Mouse (Mus musculus): Measurements from ENCODE around the gene Ppdpf. TPM values are rescaled to one million over a fixed set of nuclear protein-coding genes. Genes with fewer than 3 reads are reported as not detected.

Ppdpf gene
- total RNA-seq, 4 experiments from 2014 or later: 45.3 to 54.3 (median 52.4) TPM

- DNase-seq (ENCODE audit: low spot score): no peak
Observed at GRCm38 (mm10) chr2:181218881-181219485, 31.9 kb downstream of the Ppdpf start.

GRCm38 (mm10) chr2:181219538-181220216, 32.6 kb downstream of the Ppdpf start, which contains the start of gene Fndc11:
Gene Fndc11, plus strand, starts transcription at chr2:181220013.
- DNase-seq (ENCODE audit: low spot score): peak; percentile 80

- no peak for DNase-seq (ENCODE audit: low spot score)
Observed at GRCm38 (mm10) chr2:181220361-181220760, 33.3 kb downstream of the Ppdpf start.

- DNase-seq (ENCODE audit: low spot score): no peak
Observed at GRCm38 (mm10) chr2:181224994-181225393, 37.9 kb downstream of the Ppdpf start.

- no peak for DNase-seq (ENCODE audit: low spot score)
Observed at GRCm38 (mm10) chr2:181227122-181227521, 40.1 kb downstream of the Ppdpf start.

- DNase-seq (ENCODE audit: low spot score): no peak
Observed at GRCm38 (mm10) chr2:181228335-181228734, 41.3 kb downstream of the Ppdpf start.

GRCm38 (mm10) chr2:181231171-181231570, 44.1 kb downstream of the Ppdpf start:
- no peak for DNase-seq (ENCODE audit: low spot score)

GRCm38 (mm10) chr2:181233443-181233842, 46.4 kb downstream of the Ppdpf start:
- DNase-seq (ENCODE audit: low spot score): no peak

GRCm38 (mm10) chr2:181234680-181235079, 47.6 kb downstream of the Ppdpf start:
- no peak for DNase-seq (ENCODE audit: low spot score)

- DNase-seq (ENCODE audit: low spot score): no peak
Observed at GRCm38 (mm10) chr2:181235681-181236566, 48.9 kb downstream of the Ppdpf start.

- DNase-seq (ENCODE audit: low spot score): no peak
Observed at GRCm38 (mm10) chr2:181237251-181238014, 50.4 kb downstream of the Ppdpf start.

- DNase-seq (ENCODE audit: low spot score): no peak
Observed at GRCm38 (mm10) chr2:181238091-181238610, 51.1 kb downstream of the Ppdpf start.

Other genes starting within 250 kb of the Ppdpf start
- 10 to 100 TPM in 1 of 4 experiments, 1 to 10 TPM in 3; 6.6 to 12.0 (median 6.7) TPM for gene Nkain4, start 232.5 kb upstream of the Ppdpf start, total RNA-seq (2022)
- gene Arfgap1, start 220.0 kb upstream of the Ppdpf start, total RNA-seq (2022): 10 to 100 TPM; 28.1 to 35.6 (median 33.2) TPM
- gene Col20a1, start 200.7 kb upstream of the Ppdpf start, total RNA-seq (2022): under 1 TPM; 0.19 to 0.75 (median 0.28) TPM
- not detected for gene Chrna4, start 143.7 kb upstream of the Ppdpf start, total RNA-seq (2022)
- under 1 TPM in 3 of 4 experiments, not detected in 1; 0.06 to 0.12 (median 0.09) TPM for gene Kcnq2, start 51.9 kb upstream of the Ppdpf start, total RNA-seq (2022)
- gene Eef1a2, start 30.2 kb upstream of the Ppdpf start, total RNA-seq (2022): 1,000 to 10,000 TPM; 1,613 to 1,715 (median 1,670) TPM
- gene Ptk6, start 15.5 kb downstream of the Ppdpf start, total RNA-seq (2022): not detected
- gene Srms, start 25.9 kb downstream of the Ppdpf start, total RNA-seq (2022): under 1 TPM; 0.30 to 0.46 (median 0.38) TPM
- not detected for gene Fndc11, start 32.8 kb downstream of the Ppdpf start, total RNA-seq (2022)
- 1 to 10 TPM; 7.9 to 9.5 (median 9.0) TPM for gene Helz2, start 54.8 kb downstream of the Ppdpf start, total RNA-seq (2022)
- gene Gmeb2, start 100.8 kb downstream of the Ppdpf start, total RNA-seq (2022): 1 to 10 TPM; 6.9 to 8.8 (median 7.7) TPM
- gene Stmn3, start 127.3 kb downstream of the Ppdpf start, total RNA-seq (2022): under 1 TPM in 2 of 4 experiments, not detected in 2; 0.30 to 0.47 TPM
- 10 to 100 TPM in 2 of 4 experiments, 1 to 10 TPM in 2; 8.1 to 13.0 (median 10.0) TPM for gene Rtel1, start 132.5 kb downstream of the Ppdpf start, total RNA-seq (2022)
- gene Zgpat, start 177.7 kb downstream of the Ppdpf start, total RNA-seq (2022): 10 to 100 TPM; 17.4 to 22.9 (median 18.1) TPM
- gene Arfrp1, start 178.2 kb downstream of the Ppdpf start, total RNA-seq (2022): 10 to 100 TPM; 50.2 to 56.0 (median 53.9) TPM
- gene Lime1, start 192.8 kb downstream of the Ppdpf start, total RNA-seq (2022): 1 to 10 TPM; 4.6 to 5.1 (median 4.8) TPM